Mouse (Mus musculus) common myeloid progenitor, adult 5-6 weeks (primary cell): ENCODE measurements at regions not wholly inside any gene's neighbourhood (a gene's known extent, or its start where the extent isn't known, plus 50 kb on each side); places are given as distances from the start of the nearest gene placed in this dataset.
A peak's percentile ranks its signal among the peaks of the same experiment; 100 is the strongest.

Experiments
- ATAC-seq: replicated peaks from 2 replicates; pipeline ENCODE4 v1.8.0; 2016; ENCODE audit warnings: low read depth, mild to moderate bottlenecking, moderate TSS enrichment, inconsistent platforms; ENCODE audit not compliant: poor library complexity, severe bottlenecking

GRCm38 (mm10) chr17:27364899-27365298 lies 156.3 kb downstream of the Grm4 start:
- ATAC-seq, result peak; percentile 77

- ATAC-seq, result no peak
Observed at GRCm38 (mm10) chr17:27364338-27364737, 156.9 kb downstream of the Grm4 start.

GRCm38 (mm10) chr17:27363911-27364310 lies 157.3 kb downstream of the Grm4 start:
- no peak for ATAC-seq

- ATAC-seq, result no peak
Observed at GRCm38 (mm10) chr17:27362221-27362620, 158.0 kb upstream of the Lemd2 start.

GRCm38 (mm10) chr17:27361362-27361761 lies 157.1 kb upstream of the Lemd2 start:
- no peak for ATAC-seq

GRCm38 (mm10) chr17:27356862-27357261 lies 152.6 kb upstream of the Lemd2 start:
- ATAC-seq, result no peak

- ATAC-seq, result no peak
Observed at GRCm38 (mm10) chr17:27355717-27356116, 151.4 kb upstream of the Lemd2 start.

- no peak for ATAC-seq
Observed at GRCm38 (mm10) chr17:27355056-27355455, 150.8 kb upstream of the Lemd2 start.

GRCm38 (mm10) chr17:27349911-27350310 lies 145.6 kb upstream of the Lemd2 start:
- ATAC-seq, result no peak

- no peak for ATAC-seq
Observed at GRCm38 (mm10) chr17:27349432-27349831, 145.2 kb upstream of the Lemd2 start.

- peak; percentile 86 for ATAC-seq
Observed at GRCm38 (mm10) chr17:27341952-27342890, 138.0 kb upstream of the Lemd2 start.

- ATAC-seq, result no peak
Observed at GRCm38 (mm10) chr17:27339823-27340222, 135.6 kb upstream of the Lemd2 start.

- no peak for ATAC-seq
Observed at GRCm38 (mm10) chr17:27339261-27339660, 135.0 kb upstream of the Lemd2 start.

GRCm38 (mm10) chr17:27335621-27336020 lies 131.4 kb upstream of the Lemd2 start:
- no peak for ATAC-seq

- no peak for ATAC-seq
Observed at GRCm38 (mm10) chr17:27333593-27333992, 129.3 kb upstream of the Lemd2 start.

- peak; percentile 51; the same call in 1 of the 2 replicates for ATAC-seq
Observed at GRCm38 (mm10) chr17:27333141-27333540, 128.9 kb upstream of the Lemd2 start.

GRCm38 (mm10) chr17:27332076-27332475 lies 127.8 kb upstream of the Lemd2 start:
- ATAC-seq, result no peak

GRCm38 (mm10) chr17:27331630-27332029 lies 127.4 kb upstream of the Lemd2 start:
- ATAC-seq, result no peak

GRCm38 (mm10) chr17:27329791-27330190 lies 125.5 kb upstream of the Lemd2 start:
- no peak for ATAC-seq

- no peak for ATAC-seq
Observed at GRCm38 (mm10) chr17:27329183-27329582, 124.9 kb upstream of the Lemd2 start.

- peak; percentile 92 for ATAC-seq
Observed at GRCm38 (mm10) chr17:27325002-27325460, 120.8 kb upstream of the Lemd2 start.

- no peak for ATAC-seq
Observed at GRCm38 (mm10) chr17:27323513-27323912, 119.2 kb upstream of the Lemd2 start.
